Mouse (Mus musculus) liver, embryonic 15.5 days (tissue): Measurements from ENCODE around the gene Fgb. TPM values are rescaled to one million over a fixed set of nuclear protein-coding genes. Genes with fewer than 3 reads are reported as not detected.

Experiments
- polyA plus RNA-seq: library from polyadenylated mRNA; unstranded; fragments of >200 nt; fragmentation: Nextera tagmentation; extraction: Ambion mirVana; gene quantifications from 2 replicates; pipeline ENCODE4 v1.2.1, GENCODE M21; 2015

Gene Fgb
- polyA plus RNA-seq, 1 experiment from 2014 or later: 533 TPM

Other genes starting within 250 kb of the Fgb start
- 0.88 and 0.91 TPM in 2 replicates for gene Rbm46, start 173.4 kb downstream of the Fgb start, polyA plus RNA-seq
- gene Lrat, start 145.9 kb downstream of the Fgb start, polyA plus RNA-seq: 1.7 and 2.2 TPM in 2 replicates
- 827 and 988 TPM in 2 replicates for gene Fgg, start 42.1 kb downstream of the Fgb start, polyA plus RNA-seq
- 921 and 1,132 TPM in 2 replicates for gene Fga, start 23.8 kb downstream of the Fgb start, polyA plus RNA-seq
- 41.9 and 46.0 TPM in 2 replicates for gene Plrg1, start 5.7 kb upstream of the Fgb start, polyA plus RNA-seq
- gene Dchs2, start 78.1 kb upstream of the Fgb start, polyA plus RNA-seq: 0.01 and 0.02 TPM in 2 replicates